Mouse (Mus musculus): ENCODE data around the gene Hgd.

The Hgd gene

DNA sequence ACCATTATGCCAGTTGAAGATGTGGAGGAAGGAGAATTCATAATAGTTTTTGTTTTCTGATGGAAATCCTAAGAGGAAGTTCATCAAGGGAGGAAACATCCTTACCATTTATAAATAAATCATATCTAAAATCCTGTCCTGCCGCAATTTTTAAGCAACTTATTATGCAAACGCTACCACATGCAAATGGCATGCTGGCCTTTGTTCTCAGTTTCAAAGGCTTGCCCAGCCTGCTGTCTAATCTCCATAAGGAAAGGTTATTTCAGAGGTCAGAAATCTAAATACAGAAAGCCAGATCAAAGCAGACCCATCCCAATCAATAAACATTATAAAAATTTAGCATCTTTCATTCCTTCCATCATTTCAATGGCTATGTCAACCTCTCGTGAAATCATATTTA lies 1.9 kb downstream of the Hgd start:
- no peak for DNase-seq (ENCODE audit: low spot score in 2 of 2)

DNA sequence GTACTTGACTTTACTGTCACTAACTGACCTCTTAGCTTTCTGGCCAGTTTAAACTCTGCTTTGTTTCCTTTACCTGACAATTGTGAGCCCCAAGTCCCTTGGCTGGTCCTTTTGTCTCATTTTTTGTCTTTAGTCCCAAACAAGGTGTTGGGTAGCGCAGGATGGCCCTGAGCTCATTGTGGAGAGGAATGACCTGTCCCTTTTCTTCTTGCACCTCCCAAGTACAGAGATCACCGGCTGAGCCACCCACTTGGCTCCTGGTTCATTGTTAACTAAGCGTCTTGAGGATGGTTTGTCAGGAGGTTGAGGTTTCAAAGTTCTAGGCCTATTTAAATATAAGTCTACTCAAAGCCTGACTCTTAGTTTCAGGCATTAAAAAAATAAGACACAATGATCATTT lies 3.4 kb downstream of the Hgd start:
- DNase-seq (ENCODE audit: low spot score in 2 of 2): no peak

DNA sequence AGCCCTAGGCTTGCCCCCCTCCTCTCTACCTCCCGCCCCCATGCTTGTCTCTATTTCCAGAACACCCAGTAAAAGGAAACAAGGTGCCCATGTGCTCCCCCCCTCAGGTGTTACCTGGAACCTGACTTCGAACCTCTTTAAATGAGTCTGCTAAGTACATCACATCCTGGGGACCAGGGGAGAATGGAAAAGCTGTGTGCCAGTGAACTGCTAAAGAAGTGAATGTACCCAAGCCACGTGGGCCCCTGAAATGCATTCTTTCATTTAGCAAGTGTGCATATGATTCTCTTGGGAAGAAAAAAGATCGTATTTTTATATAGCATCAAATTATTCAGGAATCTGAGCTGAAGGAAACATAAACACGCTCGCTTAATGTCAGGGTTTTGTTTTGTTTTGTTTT lies 3.8 kb downstream of the Hgd start:
- DNase-seq (ENCODE audit: low spot score in 2 of 2): no peak

DNA sequence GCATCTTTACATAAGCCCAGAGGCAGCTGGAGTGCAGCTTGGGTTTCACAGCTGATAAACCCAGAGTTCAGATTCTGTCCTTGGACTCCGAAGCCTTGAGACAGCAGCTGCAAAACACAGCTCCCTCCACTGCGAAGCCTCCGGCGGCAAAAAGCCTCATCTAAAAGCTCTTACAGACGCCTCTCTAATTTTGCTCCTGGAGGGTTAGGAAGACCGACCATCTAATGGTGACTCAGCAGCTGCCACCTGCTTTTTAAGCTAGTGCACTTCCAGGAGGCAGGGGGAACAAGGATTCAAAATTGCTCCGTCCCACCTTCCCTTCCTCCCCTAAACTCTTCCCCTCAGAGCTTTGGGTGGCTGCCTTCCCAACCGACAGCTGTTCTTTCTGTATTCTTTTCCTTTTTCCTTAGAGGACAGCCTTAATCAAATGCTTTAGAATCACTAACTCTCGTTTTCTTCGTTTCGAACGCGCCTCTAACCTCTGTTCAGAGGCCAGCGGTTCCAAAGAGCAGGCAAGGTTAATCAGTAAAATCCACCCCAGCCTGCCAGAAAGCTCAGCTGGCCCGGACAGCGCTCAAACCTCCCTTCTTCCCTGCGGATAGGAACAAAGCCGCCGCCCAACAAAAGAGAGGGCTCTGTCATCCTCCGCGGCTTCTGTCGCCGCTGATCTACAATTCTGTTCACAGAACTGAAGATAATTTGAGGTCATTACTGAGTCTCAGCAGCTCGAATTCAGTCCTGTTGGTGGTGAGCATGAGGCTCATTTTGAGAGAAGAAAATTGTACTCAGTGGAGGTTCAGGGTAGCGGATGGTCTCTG lies 4.5 kb downstream of the Hgd start:
- peak in 1 of 2 experiments; percentile 29 for DNase-seq (ENCODE audit: low spot score in 2 of 2)

DNA sequence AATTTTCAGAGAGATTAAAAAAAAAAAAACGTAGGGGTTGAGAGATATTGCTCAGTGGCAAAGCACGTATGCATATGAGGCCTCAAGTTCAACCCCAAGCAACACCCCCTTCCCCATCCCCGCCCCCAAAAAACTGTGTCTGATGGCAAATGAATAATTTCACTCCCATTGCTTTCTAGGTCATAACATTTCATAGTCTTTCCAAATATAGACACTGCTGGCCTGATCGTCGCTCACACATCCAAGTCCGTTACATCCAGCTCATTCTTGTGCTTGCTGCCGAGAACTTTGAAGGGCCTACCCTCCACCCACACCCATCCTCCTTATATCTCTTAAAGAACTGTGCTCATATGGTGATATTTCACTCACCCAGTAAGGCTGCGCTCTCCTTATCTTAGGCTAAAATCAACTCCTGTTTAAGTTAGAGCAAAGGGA lies 5.2 kb downstream of the Hgd start:
- DNase-seq (ENCODE audit: low spot score in 2 of 2): no peak

DNA sequence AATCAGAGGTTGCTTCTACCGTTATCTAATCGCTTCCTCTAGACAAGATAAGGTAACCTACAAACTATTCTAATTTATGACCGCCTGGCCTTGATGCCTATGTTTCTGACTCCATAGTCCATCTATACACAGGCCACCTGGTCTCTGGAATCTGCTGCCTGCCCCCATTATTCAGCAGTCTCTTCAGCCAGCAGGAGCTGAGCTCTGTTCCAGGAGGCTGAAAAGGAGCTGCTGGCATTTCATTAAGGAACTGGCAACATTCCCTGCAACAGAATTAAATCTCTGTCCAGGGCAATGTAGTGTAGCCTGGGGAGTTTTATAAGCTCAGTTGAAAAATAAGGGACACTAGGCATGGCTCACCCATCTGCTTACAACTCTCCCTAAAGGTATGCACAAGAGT lies 11.0 kb downstream of the Hgd start:
- no peak for DNase-seq (ENCODE audit: low spot score in 2 of 2)

DNA sequence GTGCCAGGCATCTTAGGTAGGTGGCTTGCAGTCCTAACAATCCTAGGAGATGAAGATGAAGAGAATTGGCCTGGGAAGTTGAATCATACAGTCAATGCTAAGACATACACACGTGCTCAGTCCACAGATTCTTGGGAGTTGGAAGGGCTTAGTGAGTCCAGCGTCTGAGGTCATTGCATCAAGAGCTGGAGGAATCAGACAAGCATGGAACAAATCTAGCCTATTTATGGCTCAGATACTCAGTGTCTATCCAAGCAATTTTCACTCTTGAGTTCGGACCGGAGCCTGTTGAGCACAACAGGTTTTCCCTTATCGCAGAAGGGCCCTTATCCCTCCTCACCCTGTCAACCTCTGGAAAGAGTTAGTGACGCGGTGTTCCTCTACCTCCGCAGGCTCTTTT lies 11.6 kb downstream of the Hgd start:
- no peak for DNase-seq (ENCODE audit: low spot score in 2 of 2)

DNA sequence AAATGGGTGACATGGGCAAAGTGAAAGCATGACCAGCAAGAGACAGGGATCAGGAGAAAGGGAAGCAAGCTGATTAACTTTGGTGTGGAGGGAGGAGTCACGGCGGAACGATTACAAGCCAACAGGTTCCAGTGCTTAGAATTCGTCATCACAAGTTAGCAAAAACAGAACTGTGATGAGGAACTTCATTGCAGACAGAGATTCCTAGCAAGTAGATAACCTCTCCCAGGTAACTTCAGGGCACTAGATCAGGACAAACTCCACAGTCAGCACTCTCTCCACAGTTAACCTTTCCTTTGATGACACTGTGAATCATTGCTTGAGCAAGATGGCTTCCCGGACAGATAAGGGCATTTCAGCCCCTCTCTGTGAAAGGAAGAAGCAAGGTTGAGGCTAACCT lies 17.5 kb downstream of the Hgd start:
- no peak for DNase-seq (ENCODE audit: low spot score in 2 of 2)

DNA sequence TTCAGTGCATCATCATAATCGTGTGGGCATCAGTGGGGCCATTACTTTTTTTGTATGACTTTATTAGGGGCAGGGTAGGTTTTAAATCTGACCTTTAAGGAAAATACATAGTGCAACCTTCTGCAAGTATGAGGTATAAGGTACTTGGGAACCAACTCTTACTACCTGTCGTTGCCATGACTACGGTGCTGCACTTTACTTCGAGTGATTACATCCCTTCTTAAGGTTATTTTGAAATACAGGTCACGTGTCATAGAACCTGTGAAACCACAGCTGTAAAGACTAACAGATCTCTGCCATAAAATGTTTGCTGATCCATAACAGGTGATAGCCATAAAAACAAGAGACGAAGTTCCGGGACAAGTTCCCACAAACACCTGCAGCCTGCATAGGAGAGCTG lies 18.5 kb downstream of the Hgd start:
- DNase-seq (ENCODE audit: low spot score in 2 of 2): no peak

DNA sequence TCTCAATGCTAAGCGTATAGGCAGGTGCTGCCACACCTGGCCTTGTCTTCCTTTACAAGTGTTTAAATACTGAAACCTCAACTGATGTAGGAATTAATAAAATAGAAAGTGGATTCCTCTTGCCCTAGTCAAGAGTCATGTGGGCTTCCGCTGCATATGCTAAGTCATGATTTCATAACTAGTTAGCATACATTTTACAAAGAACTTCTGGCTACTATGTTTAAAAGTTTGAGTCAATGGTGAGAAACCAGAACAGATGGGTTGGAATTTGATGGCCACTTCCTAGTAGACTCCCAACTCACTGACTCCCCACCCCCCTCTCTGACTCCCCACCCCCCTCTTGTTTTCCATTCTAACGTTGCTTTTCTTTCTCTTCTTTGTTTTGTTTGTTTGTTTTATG lies 19.4 kb downstream of the Hgd start:
- no peak for DNase-seq (ENCODE audit: low spot score in 2 of 2)

DNA sequence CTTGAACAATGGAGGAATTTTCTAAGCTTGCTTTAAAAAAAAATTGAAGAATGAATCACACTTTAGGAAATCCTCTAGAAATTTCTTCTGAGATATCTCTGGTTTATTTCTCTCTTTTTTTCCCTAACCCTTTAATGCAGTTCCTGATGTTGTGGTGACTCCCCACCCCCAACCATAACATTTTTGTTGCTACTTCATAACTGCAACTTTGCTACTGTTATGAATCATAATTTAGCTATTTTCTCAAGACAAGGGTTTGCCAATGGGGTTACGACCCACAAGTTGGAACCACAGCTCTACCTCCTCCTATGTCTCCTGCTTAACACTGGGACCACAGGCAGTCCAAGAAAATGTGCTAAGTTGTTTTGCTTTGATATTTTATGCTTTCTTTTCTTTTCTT lies 23.5 kb downstream of the Hgd start:
- no peak for DNase-seq (ENCODE audit: low spot score in 2 of 2)

DNA sequence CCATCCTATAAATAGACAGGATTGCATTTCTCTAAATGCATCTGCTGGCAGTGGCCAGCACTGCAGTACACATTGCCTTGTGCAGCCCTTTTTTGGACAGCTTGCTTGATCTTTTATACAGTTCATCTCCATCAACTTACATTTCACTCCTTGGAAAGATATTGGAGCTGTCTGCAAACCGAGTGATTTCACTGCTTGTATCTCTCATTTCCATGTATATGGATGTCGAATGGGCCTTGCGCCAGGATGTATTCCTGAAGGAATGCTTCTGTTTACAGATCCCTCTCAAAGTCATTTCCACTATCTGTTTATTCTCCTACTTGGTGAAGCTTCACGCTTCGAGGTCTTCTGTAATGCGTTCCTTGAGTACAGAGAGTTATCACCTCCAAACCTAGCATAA lies 24.3 kb downstream of the Hgd start:
- DNase-seq (ENCODE audit: low spot score in 2 of 2): no peak

DNA sequence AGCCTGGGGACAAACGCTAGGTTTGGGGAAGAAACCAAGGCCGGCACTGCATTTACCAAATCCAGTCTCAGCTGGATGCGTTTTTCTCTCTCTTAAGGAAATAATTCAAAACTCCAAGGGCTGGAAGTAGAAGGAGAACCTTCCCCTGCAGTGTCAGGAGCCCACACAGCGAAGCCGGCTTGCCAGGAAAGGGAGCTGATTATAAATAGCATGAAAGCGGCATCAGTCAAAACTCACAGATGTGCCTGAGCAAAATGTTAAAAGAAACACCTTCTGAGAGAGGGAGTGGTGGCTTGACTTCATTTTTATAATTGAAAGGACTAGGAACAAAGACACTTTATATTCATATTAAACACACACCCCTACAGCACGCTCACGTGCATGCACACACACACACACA lies 30.4 kb downstream of the Hgd start:
- no peak for DNase-seq (ENCODE audit: low spot score in 2 of 2)

DNA sequence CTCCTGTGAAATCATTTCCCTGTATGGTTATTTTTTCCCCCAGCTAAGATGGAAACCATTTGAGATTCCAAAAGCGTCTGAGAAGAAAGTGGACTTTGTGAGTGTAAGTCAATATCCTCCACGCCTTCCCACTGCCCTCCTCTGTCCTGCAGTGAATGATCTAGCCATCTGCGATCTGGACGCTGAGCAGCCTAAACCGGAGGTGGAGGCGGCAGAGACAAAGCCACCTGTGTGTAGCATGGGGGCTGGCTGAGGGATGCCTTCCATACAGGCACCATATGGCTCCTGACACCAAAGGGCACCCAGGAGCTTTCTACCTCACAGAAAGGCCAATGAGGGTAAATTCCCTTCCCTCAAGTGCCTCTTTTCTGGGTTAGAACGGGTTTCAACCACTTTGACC lies 31.1 kb downstream of the Hgd start:
- no peak for DNase-seq (ENCODE audit: low spot score in 2 of 2)

DNA sequence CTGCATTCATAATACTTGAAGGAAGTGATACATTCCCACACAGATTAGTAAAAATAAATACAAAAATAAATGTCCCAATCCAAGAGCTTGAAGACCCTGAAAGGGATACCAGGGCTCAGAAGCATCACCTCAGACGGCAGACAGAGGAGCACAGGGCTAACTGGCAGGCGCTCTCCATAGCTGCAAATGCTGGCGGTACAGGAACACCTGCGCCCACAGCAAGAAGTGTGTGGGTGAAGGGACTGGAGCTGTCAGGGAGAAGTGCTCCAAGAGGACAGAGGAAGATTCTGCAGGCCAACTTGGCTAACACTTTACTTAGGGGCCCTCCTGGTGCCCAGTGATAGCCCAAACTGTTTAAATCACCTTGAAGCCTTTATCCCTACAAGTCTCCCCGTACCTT lies 32.1 kb downstream of the Hgd start:
- DNase-seq (ENCODE audit: low spot score in 2 of 2): no peak

DNA sequence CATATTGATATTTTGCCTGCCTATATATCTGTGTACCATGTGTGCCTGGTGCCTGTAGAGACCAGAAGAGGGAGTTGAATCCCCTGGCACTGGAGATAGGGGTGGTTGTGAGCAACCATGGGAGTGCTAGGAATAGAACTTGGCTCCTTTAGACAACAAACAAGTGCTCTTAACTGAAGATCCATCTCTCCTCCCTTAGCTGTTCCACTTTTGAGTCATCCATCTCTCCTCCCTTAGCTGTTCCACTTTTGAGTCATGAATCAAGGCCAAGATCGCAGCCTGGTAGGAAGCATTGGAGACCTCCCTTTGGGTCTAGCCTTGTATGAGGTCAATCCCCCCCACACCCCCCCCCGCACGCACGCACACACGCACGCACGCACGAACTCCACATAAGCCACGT lies 34.6 kb downstream of the Hgd start:
- DNase-seq (ENCODE audit: low spot score in 2 of 2): no peak

DNA sequence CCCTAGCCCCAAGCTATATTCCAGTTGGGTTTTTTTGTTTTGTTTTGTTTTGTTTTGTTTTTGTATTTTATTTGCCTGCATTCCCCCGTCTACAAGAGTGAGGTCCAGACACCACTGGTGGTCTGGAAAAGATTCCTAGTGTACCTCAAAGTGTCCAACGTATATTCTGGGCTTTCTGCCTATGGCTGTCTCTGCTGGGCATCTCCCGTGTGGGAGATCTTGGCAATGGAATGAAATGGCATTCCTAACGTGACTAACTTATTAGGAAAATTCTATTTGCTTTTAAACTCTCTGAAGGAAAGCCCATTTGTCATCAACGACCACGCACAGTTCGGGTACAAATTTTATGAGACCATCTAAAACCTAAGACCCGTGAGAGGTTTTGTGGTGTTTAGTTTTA lies 35.5 kb downstream of the Hgd start:
- no peak for DNase-seq (ENCODE audit: low spot score in 2 of 2)

DNA sequence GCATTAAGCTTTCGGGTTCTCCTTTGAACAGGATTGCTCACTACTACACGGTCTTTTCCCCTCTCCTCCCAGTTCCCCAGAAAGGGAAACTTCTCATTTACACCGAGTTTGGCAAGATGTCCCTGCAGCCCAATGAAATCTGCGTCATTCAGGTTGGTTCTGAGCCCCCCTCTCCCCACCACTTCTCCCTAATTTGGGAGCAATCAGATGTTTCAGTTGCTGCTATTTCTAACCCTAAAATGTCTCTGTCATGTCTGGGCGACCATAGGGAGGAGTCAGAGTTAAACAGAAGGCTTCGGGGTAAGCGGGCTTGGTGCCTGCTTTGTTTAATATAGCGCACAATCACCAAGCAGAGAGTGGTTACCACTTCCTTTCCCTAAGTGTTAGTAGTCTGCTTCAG lies 36.2 kb downstream of the Hgd start:
- no peak for DNase-seq (ENCODE audit: low spot score in 2 of 2)

DNA sequence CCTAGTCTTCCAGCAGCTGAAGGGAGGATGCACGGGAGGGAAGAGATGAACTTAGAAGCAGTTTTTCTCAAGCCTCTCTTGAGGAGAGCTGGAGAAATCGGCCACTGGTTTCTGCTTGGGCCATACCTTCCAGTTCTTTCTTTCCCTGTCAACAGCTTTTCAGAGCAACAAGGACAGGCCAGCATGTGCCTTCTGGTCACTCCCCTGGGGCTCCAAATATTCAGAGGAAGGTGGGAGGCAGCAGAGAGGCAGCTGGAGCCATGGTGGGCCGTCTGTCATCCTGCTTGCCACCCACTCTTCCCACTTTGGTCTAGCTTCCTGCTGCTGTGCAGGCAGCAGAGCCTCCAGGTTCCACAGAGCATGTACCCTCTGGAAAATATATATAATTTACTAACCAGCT lies 37.7 kb downstream of the Hgd start:
- DNase-seq (ENCODE audit: low spot score in 2 of 2): no peak

DNA sequence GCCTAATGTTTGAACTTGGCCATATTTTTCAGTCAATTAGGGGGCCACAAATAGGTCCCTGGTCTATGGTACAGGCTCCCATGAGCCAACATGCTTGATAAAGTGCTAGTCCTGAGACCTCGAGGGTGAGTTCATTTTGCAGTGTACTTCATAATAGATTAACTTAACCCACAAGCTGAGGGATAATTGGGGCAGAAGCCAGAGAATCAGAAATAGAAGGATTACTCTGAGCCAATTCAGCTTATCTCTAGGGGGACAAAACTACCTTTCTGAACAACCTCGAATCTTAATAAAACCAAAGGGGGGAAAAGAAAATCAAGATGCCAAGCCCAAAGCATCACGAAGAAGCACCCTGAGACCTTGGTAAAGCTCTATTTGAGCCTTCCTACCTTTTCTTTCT lies 42.5 kb downstream of the Hgd start:
- DNase-seq (ENCODE audit: low spot score in 2 of 2): no peak

DNA sequence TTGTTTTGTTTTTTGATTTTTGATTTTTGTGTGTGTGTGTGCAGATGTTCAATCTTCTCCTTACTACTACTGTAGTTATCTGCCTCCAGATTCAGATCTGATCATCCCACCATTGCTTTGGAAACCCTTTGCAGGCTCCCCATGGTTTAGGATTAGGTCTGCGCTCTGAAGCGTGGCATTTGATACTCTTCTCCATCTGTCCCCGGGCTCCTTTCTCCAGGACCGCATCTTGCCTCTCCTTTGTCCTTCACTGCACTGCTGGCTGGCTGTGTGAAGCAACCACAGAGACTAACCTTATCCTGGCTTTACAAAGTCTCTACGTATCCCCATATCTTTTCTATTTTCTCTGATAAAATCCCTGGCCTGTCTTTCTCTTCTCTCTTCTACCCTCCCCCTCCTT lies 43.0 kb downstream of the Hgd start:
- DNase-seq (ENCODE audit: low spot score in 2 of 2): no peak

DNA sequence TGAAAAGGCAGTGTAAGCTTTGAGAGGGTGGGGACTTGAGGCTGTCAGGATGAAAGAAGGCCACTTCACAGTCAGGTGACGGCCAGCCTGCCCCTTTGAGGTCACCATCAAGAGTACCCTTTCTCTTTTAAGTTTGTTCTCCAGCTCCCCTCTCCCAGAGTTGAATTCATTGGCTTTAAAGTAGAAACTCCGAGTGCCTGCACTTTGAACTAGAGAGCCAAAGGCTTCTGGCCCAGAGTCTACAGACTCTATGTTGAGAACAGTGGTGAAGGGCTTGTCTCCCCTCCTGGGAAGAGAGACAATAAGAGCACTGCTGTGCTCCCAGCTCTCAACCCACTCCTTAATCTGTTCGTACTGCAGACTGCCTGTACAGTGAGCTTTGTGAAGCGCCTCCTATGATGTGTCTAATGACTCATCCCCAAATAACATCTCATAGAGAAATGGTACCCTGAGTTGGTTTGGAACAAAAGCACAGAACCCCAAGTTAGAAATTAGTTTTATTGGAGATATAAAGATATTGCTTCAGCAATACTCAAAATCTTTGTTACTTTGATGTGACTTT lies 46.5 kb downstream of the Hgd start:
- DNase-seq (ENCODE audit: low spot score in 2 of 2): no peak

DNA sequence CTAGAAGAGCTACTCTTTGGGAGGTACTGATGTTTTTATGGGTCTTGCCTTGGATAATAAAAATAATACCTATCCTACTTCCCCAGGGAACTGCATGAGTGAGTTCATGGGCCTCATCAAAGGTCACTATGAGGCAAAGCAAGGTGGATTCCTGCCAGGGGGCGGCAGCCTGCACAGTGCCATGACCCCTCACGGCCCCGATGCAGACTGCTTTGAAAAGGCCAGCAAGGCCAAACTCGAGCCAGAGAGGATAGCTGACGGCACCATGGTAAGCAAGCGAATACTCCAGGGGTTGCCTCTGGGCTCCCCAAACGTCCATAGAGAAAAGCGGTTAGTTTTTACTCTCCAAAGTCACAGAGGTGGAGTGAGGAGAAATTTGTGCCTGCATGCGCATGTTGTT lies 48.4 kb downstream of the Hgd start:
- DNase-seq (ENCODE audit: low spot score in 2 of 2): no peak

DNA sequence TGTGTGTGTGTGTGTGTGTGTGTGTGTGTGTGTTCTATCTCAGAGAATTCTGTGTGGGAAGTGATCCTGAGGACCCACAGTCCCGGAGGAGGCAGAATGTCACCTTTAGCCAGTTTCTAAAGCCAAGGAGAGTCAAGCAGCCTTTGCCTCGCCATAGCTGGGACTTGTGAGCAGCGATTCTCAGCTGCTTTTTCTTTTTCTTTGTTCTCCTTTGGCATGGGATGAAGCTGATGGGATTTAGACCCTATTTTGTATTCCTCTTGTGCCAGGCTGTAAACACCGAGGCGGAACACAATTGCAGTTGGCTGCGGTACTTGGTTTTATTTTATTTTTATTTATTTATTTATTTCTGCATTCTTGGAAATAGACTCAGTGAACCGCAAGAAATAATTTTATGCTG lies 49.1 kb downstream of the Hgd start:
- no peak for DNase-seq (ENCODE audit: low spot score in 2 of 2)

Measured in urinary bladder, postnatal 4 days (tissue).